Mouse (Mus musculus) spleen, adult 2 months (tissue): ENCODE measurements around the gene Card14.
A peak's percentile ranks its signal among the peaks of the same experiment; 100 is the strongest.

Source experiments
- CTCF ChIP-seq: fragments of 200-500 bp; IDR thresholded peaks from 2 replicates; pipeline ENCODE4 v1.5.1; 2011; ENCODE audit warnings: mild to moderate bottlenecking, inconsistent platforms; ENCODE audit not compliant: insufficient read depth, insufficient read length, insufficient replicate concordance; ENCODE audit errors: extremely low read depth
- POLR2A ChIP-seq: fragments of 200-500 bp; IDR thresholded peaks from 2 replicates; pipeline ENCODE4 v1.6.1; 2011; ENCODE audit warnings: low read depth, low read length, inconsistent platforms

- TF ChIP-seq POLR2A (peak; percentile 56), CTCF (no peak)
Observed at GRCm38 (mm10) chr11:119299391-119300245, 8.0 kb upstream of the Card14 start, which contains the start of gene Eif4a3.
